Mouse (Mus musculus) lung, adult 2 months (tissue): ENCODE results near the gene Lrmda. TPM values are rescaled to one million over a fixed set of nuclear protein-coding genes. Genes with fewer than 3 reads are reported as not detected.

Experiments
- DNase-seq: peaks from one replicate; pipeline ENCODE4 v3.0.0; 2022
- H3K4me1 ChIP-seq: fragments of 200-500 bp; 2 replicates; pipeline ENCODE4 v1.6.1; 2011; ENCODE audit warnings: low read length; ENCODE audit not compliant: control insufficient read depth, insufficient read depth
- H3K4me3 ChIP-seq: fragments of 200-500 bp; replicated peaks from 2 replicates; pipeline ENCODE3; 2011; ENCODE audit warnings: low read depth, mild to moderate bottlenecking, control low read depth, low read length; ENCODE audit errors: extremely low read depth
- CTCF ChIP-seq: fragments of 200-500 bp; IDR thresholded peaks from 2 replicates; pipeline ENCODE4 v1.5.1; 2011; ENCODE audit warnings: mild to moderate bottlenecking, low read length, control low read depth; ENCODE audit not compliant: insufficient read depth
- POLR2A ChIP-seq: fragments of 200-500 bp; IDR thresholded peaks from 2 replicates; pipeline ENCODE4 v1.6.1; 2011; ENCODE audit warnings: low read depth, mild to moderate bottlenecking, control low read depth, low read length, borderline replicate concordance; ENCODE audit errors: extremely low read depth
- WGBS: fragments of 180-500 bp; shearing (Covaris S2); methylation state at CpG from one replicate; pipeline ENCODE4 v1.1.7; 2018; 5-methylcytosine and 5-hydroxymethylcytosine counted together
- polyA plus RNA-seq: library from polyadenylated mRNA; depleted of rRNA; stranded (reverse); fragments of >200 nt; gene quantifications from 2 replicates; pipeline ENCODE4 v1.2.3, GENCODE M21; 2012

The Lrmda gene
- polyA plus RNA-seq, 1 experiment: 1.8 TPM

DNA sequence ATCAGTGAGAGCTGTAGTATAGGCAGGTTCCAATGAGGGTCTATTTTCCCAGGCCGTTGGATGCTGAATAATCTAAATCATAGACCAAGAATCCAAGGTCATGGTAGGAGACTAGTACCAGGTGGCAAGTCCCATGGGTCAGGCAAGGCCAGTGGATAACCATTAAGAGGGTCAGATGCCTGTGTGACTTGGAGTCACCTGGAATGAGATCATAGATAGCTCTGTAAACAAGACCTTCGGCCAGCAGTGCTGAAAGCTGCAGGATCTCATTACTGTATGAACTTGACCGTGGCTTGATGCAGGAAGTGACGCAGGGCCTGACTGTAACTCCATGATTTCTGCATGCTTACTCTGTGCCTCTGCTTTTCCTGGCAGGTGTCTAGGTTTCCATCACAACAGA lies 402.2 kb downstream of the Lrmda start:
- DNase-seq: no peak
- 74% methylated on average over 4 of the region's 4 CpGs for WGBS
- H3K4me1 ChIP-seq: no peaks in the 10 kb centered on the region
- H3K4me3 ChIP-seq: no peak overlapping the region
- no peak for TF ChIP-seq POLR2A
- no peak for TF ChIP-seq CTCF

DNA sequence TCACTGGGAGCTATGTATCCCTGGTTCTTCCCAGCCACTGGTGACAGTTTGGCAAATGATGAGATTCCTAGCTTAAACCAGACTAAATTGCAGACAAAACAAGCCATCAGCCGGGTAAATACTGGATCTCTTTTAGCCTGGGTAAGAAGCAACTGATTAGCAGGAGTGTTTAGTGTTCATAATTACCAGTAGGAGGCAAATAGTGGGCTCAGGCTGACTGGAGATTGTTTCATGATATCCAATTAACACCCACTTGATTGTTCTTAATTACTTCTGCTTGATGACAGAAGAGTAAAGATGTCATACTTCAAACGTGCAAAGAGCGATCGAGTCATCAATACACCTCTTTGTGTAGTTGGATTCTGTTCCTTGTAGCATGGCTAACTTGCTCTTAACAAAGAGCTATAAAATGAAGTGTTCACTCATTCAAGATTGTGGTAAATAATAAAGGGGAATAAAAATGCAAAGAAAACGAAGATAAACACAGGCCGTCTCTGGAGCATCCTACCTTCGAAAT lies 405.6 kb downstream of the Lrmda start:
- DNase-seq: no peak
- TF ChIP-seq CTCF (no peak), POLR2A (no peak)
- H3K4me1 ChIP-seq: no peaks in the 10 kb centered on the region
- H3K4me3 ChIP-seq: no peak overlapping the region
- 93% methylated on average over 7 of the region's 7 CpGs for WGBS

DNA sequence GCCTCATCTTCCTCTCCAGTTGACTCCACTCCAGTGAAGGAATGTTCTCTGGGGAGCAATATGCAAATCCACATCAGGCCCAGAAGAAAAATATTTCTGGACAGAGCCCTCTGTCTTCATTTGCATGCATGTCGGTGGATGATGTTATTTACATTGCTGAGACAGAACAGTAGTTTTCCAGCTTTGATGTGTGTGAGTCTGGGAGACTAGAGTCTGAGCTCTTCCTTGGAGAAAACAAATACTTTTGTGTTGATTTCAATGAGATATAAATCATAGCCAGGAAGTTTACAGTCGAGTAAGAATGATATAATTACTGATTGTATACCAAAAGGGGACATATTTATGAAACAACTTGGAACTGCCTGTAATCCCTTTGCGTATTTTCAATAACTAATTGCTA lies 415.9 kb downstream of the Lrmda start:
- DNase-seq: no peak
- WGBS: 42% methylated on average over 3 of the region's 3 CpGs
- Histone ChIP-seq H3K4me3 (no peak overlapping the region), H3K4me1 (peaks cover 5% of the 10 kb centered on the region; the same call in 1 of the 2 replicates)
- no peak for TF ChIP-seq POLR2A
- no peak for TF ChIP-seq CTCF

DNA sequence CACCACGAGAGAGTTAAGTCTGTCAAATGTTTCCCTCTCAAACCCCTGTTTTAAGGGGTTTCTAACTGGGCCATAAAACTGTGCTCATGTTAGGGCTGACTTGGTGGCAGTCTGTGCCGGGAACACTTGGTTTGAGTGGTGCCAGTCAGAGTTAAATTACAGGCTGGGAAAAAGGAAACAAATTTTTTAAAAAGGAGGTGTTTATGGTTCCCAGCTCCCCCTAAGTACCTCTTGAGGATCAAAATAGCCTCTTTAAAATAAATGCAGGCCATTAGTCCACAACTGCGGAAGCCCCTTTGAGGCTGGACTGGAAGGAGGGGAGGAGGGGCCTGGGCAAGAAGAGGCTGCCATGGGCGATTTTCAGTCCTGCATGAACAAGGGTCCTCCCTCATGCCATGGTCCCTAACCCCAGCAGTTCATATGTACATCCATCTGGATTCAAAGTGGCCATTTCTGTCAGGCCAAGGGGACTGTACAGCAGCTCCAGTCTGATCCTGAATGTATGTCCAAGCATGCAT lies 416.4 kb downstream of the Lrmda start:
- no peak for DNase-seq
- WGBS: 49% methylated on average over 4 of the region's 4 CpGs
- TF ChIP-seq CTCF (no peak), POLR2A (no peak)
- Histone ChIP-seq H3K4me3 (no peak overlapping the region), H3K4me1 (peaks cover 5% of the 10 kb centered on the region; the same call in 1 of the 2 replicates)

- 60% methylated on average over 18 of the region's 18 CpGs for WGBS
- DNase-seq: no peak
These were observed 421.0 kb downstream of the Lrmda start for GRCm38 (mm10) chr14:22440341-22440999.

DNA sequence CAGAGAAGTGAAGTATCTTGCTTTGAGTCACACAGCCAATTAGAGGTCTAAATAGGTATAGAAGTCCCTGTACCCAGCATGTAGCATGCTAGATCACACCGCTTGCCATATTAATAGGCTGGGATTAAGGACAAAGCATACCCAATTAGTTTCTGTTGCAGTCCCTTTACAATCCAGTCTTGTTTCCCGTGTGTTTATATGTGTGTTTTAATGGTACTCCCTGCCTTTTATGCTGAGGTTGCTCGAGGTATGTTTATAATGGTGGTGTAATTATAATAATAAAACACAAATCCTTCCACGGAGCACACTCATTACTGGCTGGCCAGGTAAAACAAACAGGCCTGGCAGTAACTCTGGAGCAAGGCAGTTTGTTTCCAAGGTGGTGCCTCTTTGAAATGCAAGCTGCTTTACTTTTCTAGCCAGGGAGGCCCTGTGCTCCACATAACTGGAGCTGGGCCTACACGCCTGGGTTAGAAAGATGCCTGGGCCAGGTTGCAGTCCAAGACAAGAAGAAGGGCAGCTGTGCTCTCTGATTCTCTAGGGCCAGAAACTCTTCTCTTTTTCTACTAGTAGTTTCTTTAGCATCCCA lies 422.4 kb downstream of the Lrmda start:
- 85% methylated on average over 5 of the region's 5 CpGs for WGBS
- no peak for DNase-seq
- Histone ChIP-seq H3K4me1 (peaks cover 3% of the 10 kb centered on the region), H3K4me3 (no peak overlapping the region)
- TF ChIP-seq POLR2A (no peak), CTCF (no peak)

More at GRCm38 (mm10) chr14:22440341-22440999, 421.0 kb downstream of the Lrmda start:
- H3K4me1 ChIP-seq: peaks cover 6% of the 10 kb centered on the region; the same call in 1 of the 2 replicates
- H3K4me3 ChIP-seq: no peak overlapping the region
- no peak for TF ChIP-seq CTCF
- TF ChIP-seq POLR2A: no peak

DNA sequence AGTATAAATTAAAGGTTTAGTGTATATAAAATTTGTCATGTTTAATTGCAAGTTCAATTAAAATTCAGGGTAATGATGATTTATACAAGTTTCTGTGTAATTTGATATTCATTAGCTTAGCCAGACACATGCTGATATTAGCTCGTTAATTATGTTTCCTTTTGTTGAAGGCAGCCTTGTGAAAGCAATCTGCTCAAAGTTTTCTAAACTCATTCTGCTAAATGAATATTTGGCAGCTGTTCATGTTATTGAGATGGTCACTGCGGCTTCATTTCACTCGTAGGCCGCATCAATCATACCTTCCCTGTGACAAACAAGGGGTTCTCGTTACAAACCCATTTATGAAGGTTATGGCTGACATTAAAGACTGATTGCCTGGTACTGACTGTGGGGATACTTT lies 423.2 kb downstream of the Lrmda start:
- H3K4me3 ChIP-seq: no peak overlapping the region
- 85% methylated on average over 5 of the region's 5 CpGs for WGBS
- TF ChIP-seq POLR2A: no peak
- no peak for TF ChIP-seq CTCF
- H3K4me1 ChIP-seq: peaks cover 3% of the 10 kb centered on the region
- DNase-seq: no peak

DNA sequence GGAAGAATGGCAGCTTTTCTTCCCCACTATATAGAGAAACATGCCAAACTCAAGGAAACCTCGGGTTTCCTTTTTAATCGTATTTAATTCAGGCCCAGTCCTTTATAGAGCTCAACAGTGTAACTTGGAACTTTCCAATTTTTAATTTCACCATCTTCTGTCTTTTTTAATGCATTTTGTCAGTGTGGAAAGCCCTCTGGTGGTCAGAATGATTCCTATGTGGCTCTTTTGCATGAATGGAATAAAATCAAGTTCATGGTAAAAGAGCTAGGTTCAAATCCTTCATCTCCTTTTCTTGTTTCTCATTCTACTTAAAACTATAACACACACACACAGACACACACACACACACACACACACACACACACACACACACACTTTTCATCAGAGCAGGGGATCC lies 425.0 kb downstream of the Lrmda start:
- TF ChIP-seq POLR2A (no peak), CTCF (no peak)
- no peak overlapping the region for H3K4me3 ChIP-seq
- peaks cover 3% of the 10 kb centered on the region for H3K4me1 ChIP-seq
- no peak for DNase-seq
- WGBS: 89% methylated on average over 2 of the region's 2 CpGs

DNA sequence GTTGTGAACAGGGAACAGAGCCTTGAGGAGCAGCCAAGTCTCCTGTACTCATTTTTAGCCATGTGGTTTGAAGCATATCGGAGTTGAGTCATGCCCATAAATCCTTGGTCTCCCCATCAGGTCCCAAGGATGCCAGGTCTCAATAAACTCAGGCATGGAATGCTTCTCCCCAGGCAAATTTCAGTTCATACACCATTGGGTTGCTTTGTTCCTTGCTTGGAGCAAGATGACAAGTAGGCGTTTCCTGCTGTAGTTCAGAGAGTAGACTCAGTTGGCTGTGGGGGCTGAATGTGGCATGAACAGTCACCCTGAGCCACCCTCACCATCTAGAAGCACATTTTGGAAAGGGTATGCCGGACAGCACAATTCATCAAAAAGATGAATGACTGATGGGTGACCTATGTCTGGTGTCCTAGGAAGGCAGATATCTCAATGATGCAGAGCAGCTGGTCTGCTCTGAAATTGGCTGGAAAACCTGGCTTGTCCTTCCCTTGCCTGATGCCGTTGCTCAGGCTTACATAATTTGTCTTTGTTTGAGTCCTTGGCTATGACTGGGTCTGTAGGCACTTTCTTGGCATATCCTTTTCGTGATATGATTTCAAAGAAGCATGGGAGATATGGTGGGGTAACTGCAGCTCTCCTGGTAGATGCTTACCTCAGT lies 425.8 kb downstream of the Lrmda start:
- Histone ChIP-seq H3K4me3 (no peak overlapping the region), H3K4me1 (peaks cover 3% of the 10 kb centered on the region)
- peak; percentile 8 for DNase-seq
- WGBS: 71% methylated on average over 5 of the region's 5 CpGs
- TF ChIP-seq CTCF (no peak), POLR2A (no peak)
